Comparison of ENCODE assay signal across 8 mouse cellular contexts in genomic region chr4:81178782-81179135, GRCm38 (mm10).
DNase-seq lines count a peak whose midpoint lies in the region; ATAC-seq and TF ChIP-seq lines count a peak whose summit lies in the region.

No protein-coding gene starts in this region.

- 0% methylated on average over 12 of the region's 12 CpGs for WGBS in hindbrain, embryonic 16.5 days

- intact Hi-C loops in gastrocnemius, adult 2 months (cut with DNase I): loop anchor here (1.0 to 10.0 kb wide), 2 partner anchors 74 to 1756 kb away; no protein-coding TSS in a partner anchor

- H3K4me2 ChIP-seq in hindbrain, embryonic 16.5 days (ENCODE audit: low read length): peak overlapping the region; percentile 29; the same call in 1 of the 2 replicates

- peak overlapping the region; percentile 3; the same call in 1 of the 2 replicates for H3K9ac ChIP-seq in hindbrain, embryonic 16.5 days (ENCODE audit: low read depth, low read length)

- no peak overlapping the region for H3K4me3 ChIP-seq in gastrocnemius, adult 2 months
- no peak overlapping the region for H3K4me3 ChIP-seq in hindbrain, embryonic 16.5 days (ENCODE audit: low read length)

- no peaks in the 10 kb centered on the region; the same call in 1 of the 2 replicates for H3K4me1 ChIP-seq in hindbrain, embryonic 16.5 days (ENCODE audit: control insufficient read depth, insufficient read depth, low read depth, low read length)

- H3K9me3 ChIP-seq in hindbrain, embryonic 16.5 days (ENCODE audit: control insufficient read depth, low read length): no peaks in the 10 kb centered on the region

- peak; percentile 98 for TF ChIP-seq CTCF in gastrocnemius, adult 2 months (IDR thresholded peaks at IDR 0.05)

- peak; percentile 98 for ATAC-seq in hindbrain, embryonic 16.5 days

- no peaks in the 10 kb centered on the region for H3K36me3 ChIP-seq in hindbrain, embryonic 16.5 days (ENCODE audit: control insufficient read depth, insufficient read depth, low read length)

- peak overlapping the region; percentile 56; the same call in 1 of the 2 replicates for H3K27ac ChIP-seq in gastrocnemius, adult 2 months
- H3K27ac ChIP-seq in hindbrain, embryonic 16.5 days (ENCODE audit: low read depth, low read length): no peak overlapping the region

- H3K27me3 ChIP-seq in hindbrain, embryonic 16.5 days (replicated peaks; ENCODE audit: control insufficient read depth, insufficient read depth, low read length): no peaks in the 10 kb centered on the region

- DNase-seq in adipocyte (ENCODE audit: low spot score): peak; percentile 71
- DNase-seq in cerebellum, postnatal 36 days: peak; percentile 84 to 86
- DNase-seq in gastrocnemius, adult 2 months: peak; percentile 87
- peak; percentile 77 for DNase-seq in left cerebral cortex, adult 11 months (ENCODE audit: low spot score)
- peak; percentile 91 to 92 for DNase-seq in lung, postnatal 4 days
- peak; percentile 89 for DNase-seq in right cerebral cortex, postnatal 14 days
- DNase-seq in yolk sac, embryonic 10.5 days (ENCODE audit: low spot score): peak; percentile 68
